Mouse (Mus musculus) left cerebral cortex, adult 6 months (tissue): Measurements from ENCODE around the gene Gm15023. TPM values are rescaled to one million over a fixed set of nuclear protein-coding genes. Genes with fewer than 3 reads are reported as not detected.

Experiments used
- long read RNA-seq, 2 experiments: library from polyadenylated mRNA; unstranded; transcript quantifications; one replicate each; pipeline ENCODE4 v2.0.0; 2019 to 2020
- polyA plus RNA-seq: library from polyadenylated mRNA; unstranded; fragments of <200 nt; fragmentation: Nextera tagmentation; gene quantifications from 2 replicates; pipeline ENCODE4 v1.2.3, GENCODE M21; 2021

The Gm15023 gene
- not detected in 2 replicates for polyA plus RNA-seq
- long read RNA-seq, experiment 1, partial matches to known transcripts, result 0 of 1 reads
- long read RNA-seq, experiment 1, other reads (novel, unspliced or antisense), result 1 of 1 reads
- long read RNA-seq, experiment 2, result 0 reads

GRCm38 (mm10) chrX:135177532-135177931 is at the start of gene Gm15023:
TSS of gene Gm15023 (minus strand) at chrX:135177632.

DNA sequence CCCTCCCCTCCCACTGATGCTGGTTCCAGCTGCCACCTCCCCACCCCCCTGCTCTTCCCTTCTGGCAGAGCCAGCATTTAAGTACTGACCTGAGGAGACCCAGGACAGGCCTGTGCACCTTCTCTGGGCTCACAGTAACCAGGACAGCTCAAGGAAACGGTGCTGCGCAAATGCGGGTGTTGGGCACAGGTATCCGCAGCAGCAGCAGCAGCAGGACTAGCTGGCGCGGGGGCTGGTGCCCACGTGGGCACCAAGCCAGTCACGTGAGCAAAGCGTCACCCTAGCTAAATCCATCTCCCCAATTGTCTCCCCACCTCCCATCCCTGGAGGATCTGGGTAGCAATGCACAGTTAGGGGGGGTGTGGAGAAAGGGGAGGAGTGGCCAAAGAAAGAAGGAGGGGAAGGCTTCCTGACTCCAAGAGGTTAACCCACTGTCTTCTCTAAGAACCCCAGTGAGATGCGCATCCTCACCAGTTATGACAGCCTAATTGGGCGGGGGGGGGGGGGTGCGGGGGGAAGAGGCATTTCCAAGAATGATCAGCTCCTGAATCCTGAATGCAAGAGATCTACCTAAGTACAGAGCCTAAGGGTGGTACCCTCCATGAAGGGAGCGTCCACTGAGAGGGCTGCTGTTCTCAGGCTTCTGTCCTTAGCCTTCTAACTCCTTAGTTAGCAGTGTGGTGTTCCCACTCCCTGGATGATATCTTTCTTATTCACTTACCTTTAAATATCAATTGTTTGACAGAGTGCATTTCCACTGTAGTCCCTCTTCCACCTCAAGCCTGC is 33.2 kb upstream of the Gm15023 start, which contains the start of gene Tceal6:
TSS of gene Tceal6 (minus strand) at position 252 of the 786 bp plus-strand sequence.

Other genes starting within 250 kb of the Gm15023 start
- 0.21 TPM in 1 of 2 replicates, not detected in the other for gene Nxf2, start 212.9 kb downstream of the Gm15023 start, polyA plus RNA-seq
- gene Zmat1, start 168.4 kb downstream of the Gm15023 start, polyA plus RNA-seq, result 6.9 and 8.4 TPM in 2 replicates
- gene Tceal6, start 33.1 kb upstream of the Gm15023 start, polyA plus RNA-seq, result 71.8 and 118 TPM in 2 replicates
- 0.03 TPM in 1 of 2 replicates, not detected in the other for gene Pramel3, start 124.7 kb upstream of the Gm15023 start, polyA plus RNA-seq
- not detected in 2 replicates for gene Gm5128, start 195.7 kb upstream of the Gm15023 start, polyA plus RNA-seq